In the genomic region with DNA sequence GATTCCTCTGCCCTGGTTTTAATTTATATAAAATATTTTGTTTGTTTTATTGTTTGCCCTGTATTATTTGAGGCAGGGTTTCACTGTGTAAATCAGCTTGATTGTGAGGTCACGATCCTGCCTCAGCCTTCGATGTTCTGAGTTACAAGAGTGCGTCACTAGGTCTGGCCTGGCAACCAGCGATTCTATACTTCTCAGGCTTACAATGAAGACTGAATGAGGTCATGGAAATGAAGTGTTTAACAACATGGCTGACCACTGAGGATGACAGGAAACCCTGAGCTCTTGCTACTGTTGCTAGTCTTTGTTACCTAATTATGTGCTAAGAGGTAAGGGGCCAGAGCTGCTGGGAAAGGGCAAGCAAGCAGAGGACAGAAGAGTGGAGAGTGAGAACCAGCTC, we compare ENCODE assay signal across 14 mouse cellular contexts. TPM values are rescaled to one million over a fixed set of nuclear protein-coding genes. Genes with fewer than 3 reads are reported as not detected.
DNase-seq lines count a peak whose midpoint lies in the region; ATAC-seq and TF ChIP-seq lines count a peak whose summit lies in the region.
"Had no signal": no experiment of that assay in that cellular context is flagged by ENCODE, and none has a peak within 500 bp of the region (broad histone marks: within the 10 kb centered on the region; RNA-seq: fewer than 3 reads in every experiment).

A gene (plus strand): TSS at position 197 of the 400 bp plus-strand sequence.

- no peak for TF ChIP-seq CTCF in spleen, adult 2 months (IDR thresholded peaks at IDR 0.05; ENCODE audit: extremely low read depth, insufficient read depth, insufficient read length, insufficient replicate concordance)

- H3K4me2 ChIP-seq in midbrain, embryonic 14.5 days (ENCODE audit: low read length), result no peak within 1 kb of the TSS
- H3K4me2 ChIP-seq in kidney, embryonic 15.5 days, result no peak within 1 kb of the TSS
- H3K4me2 ChIP-seq: neural tube, embryonic 12.5 days had no signal

- DNase-seq in adrenal gland, postnatal 14 days, result no peak
- DNase-seq in adrenal gland, adult (ENCODE audit: inconsistent age in 2 of 2, low spot score in 1 of 2), result no peak
- no peak for DNase-seq in spleen, adult 2 months (ENCODE audit: low read depth in 1 of 2, low spot score in 2 of 2)
- no peak for DNase-seq in spleen, postnatal 4 days (ENCODE audit: low spot score in 2 of 2)
- no peak for DNase-seq in gastrocnemius, postnatal 25 days
- DNase-seq in naive thymus-derived CD4-positive, alpha-beta T cell, adult 2 months (ENCODE audit: low read depth), result peak; percentile 69
- DNase-seq in midbrain, embryonic 14.5 days, result no peak
- DNase-seq: B cell, adult 2 months; cerebellum, postnatal 10 days had no signal

- no peak within 1 kb of the TSS for H3K27ac ChIP-seq in spleen, adult 2 months (ENCODE audit: insufficient read depth, low read length)
- H3K27ac ChIP-seq in midbrain, embryonic 14.5 days (replicated peaks; ENCODE audit: low read depth, low read length), result no peak within 1 kb of the TSS
- H3K27ac ChIP-seq in kidney, embryonic 15.5 days, result no peak within 1 kb of the TSS
- H3K27ac ChIP-seq: forebrain, embryonic 10.5 days; left cerebral cortex, adult 2 months; neural tube, embryonic 12.5 days had no signal

- H3K4me3 ChIP-seq in spleen, adult 2 months (ENCODE audit: extremely low read depth, insufficient read depth, insufficient read length), result no peak within 1 kb of the TSS
- H3K4me3 ChIP-seq in midbrain, embryonic 14.5 days (replicated peaks; ENCODE audit: low read depth, low read length), result no peak within 1 kb of the TSS
- no peak within 1 kb of the TSS for H3K4me3 ChIP-seq in kidney, embryonic 15.5 days (replicated peaks)
- H3K4me3 ChIP-seq: forebrain, embryonic 10.5 days; left cerebral cortex, adult 2 months; neural tube, embryonic 12.5 days had no signal

- ATAC-seq in midbrain, embryonic 14.5 days (ENCODE audit: low FRiP score, low TSS enrichment), result no peak
- ATAC-seq in kidney, embryonic 15.5 days (replicated peaks; ENCODE audit: low FRiP score), result no peak
- ATAC-seq: hindbrain, embryonic 16.5 days had no signal

- peaks cover 12% of the 10 kb centered on the region; the same call in 1 of the 2 replicates for H3K4me1 ChIP-seq in spleen, adult 2 months (ENCODE audit: control insufficient read depth, insufficient read depth, insufficient read length)
- no peaks in the 10 kb centered on the region for H3K4me1 ChIP-seq in midbrain, embryonic 14.5 days (ENCODE audit: control insufficient read depth, insufficient read depth, low read length)
- H3K4me1 ChIP-seq in kidney, embryonic 15.5 days, result no peaks in the 10 kb centered on the region
- H3K4me1 ChIP-seq: forebrain, embryonic 10.5 days; neural tube, embryonic 12.5 days had no signal

- no peaks in the 10 kb centered on the region for H3K9me3 ChIP-seq in midbrain, embryonic 14.5 days (ENCODE audit: control insufficient read depth, low read length)
- no peaks in the 10 kb centered on the region for H3K9me3 ChIP-seq in kidney, embryonic 15.5 days (replicated peaks)
- H3K9me3 ChIP-seq: forebrain, embryonic 10.5 days; neural tube, embryonic 12.5 days had no signal

- H3K9ac ChIP-seq in midbrain, embryonic 14.5 days (replicated peaks; ENCODE audit: low read length), result no peak within 1 kb of the TSS
- H3K9ac ChIP-seq in kidney, embryonic 15.5 days, result no peak within 1 kb of the TSS
- H3K9ac ChIP-seq: neural tube, embryonic 12.5 days had no signal

- H3K27me3 ChIP-seq in spleen, adult 2 months (ENCODE audit: control insufficient read depth, insufficient read depth, low read length), result no peaks in the 10 kb centered on the region
- H3K27me3 ChIP-seq in midbrain, embryonic 14.5 days (ENCODE audit: control insufficient read depth, insufficient read depth, low read length), result no peaks in the 10 kb centered on the region
- no peaks in the 10 kb centered on the region for H3K27me3 ChIP-seq in kidney, embryonic 15.5 days
- H3K27me3 ChIP-seq: neural tube, embryonic 12.5 days had no signal

- no peaks in the 10 kb centered on the region for H3K36me3 ChIP-seq in spleen, adult 2 months (ENCODE audit: control insufficient read depth, insufficient read depth, low read length)
- no peaks in the 10 kb centered on the region for H3K36me3 ChIP-seq in midbrain, embryonic 14.5 days (ENCODE audit: control insufficient read depth, insufficient read depth, low read length)
- no peaks in the 10 kb centered on the region for H3K36me3 ChIP-seq in kidney, embryonic 15.5 days
- H3K36me3 ChIP-seq: forebrain, embryonic 10.5 days; neural tube, embryonic 12.5 days had no signal

- WGBS in spleen, adult 2 months, result 93% methylated on average over 4 of the region's 4 CpGs
- 91% methylated on average over 4 of the region's 4 CpGs for WGBS in midbrain, embryonic 14.5 days
- 86% methylated on average over 4 of the region's 4 CpGs for WGBS in kidney, embryonic 15.5 days

- TF ChIP-seq POLR2A in spleen, adult 2 months (IDR thresholded peaks at IDR 0.05; ENCODE audit: low read depth, low read length), result no peak

RNA-seq across cellular contexts. Expression of the gene that starts here (rescaled TPM):
- total RNA-seq in adrenal gland, postnatal 14 days (2021), result 19.0 and 19.6 TPM in 2 replicates
- 23.4 and 33.8 TPM in 2 replicates for polyA plus RNA-seq in spleen, adult 2 months (2012; rRNA removed)
- total RNA-seq in gastrocnemius, postnatal 25 days (2021), result 10 to 100 TPM; 20.2 to 32.6 TPM
- polyA plus RNA-seq in midbrain, embryonic 14.5 days (2014; fragmentation: Nextera tagmentation; extraction: Ambion mirVana), result 4.0 and 4.5 TPM in 2 replicates
- polyA plus RNA-seq in kidney, embryonic 15.5 days (2015; fragmentation: Nextera tagmentation; extraction: Ambion mirVana), result 5.8 and 6.3 TPM in 2 replicates
